Mouse (Mus musculus): ENCODE measurements at regions not wholly inside any gene's neighbourhood (a gene's known extent, or its start where the extent isn't known, plus 50 kb on each side); places are given as distances from the start of the nearest gene placed in this dataset.

GRCm38 (mm10) chr8:26594369-26594920 is 382.7 kb upstream of the Zfp703 start:
- Histone ChIP-seq H3K4me2 (replicated peaks) (no peak overlapping the region), H3K36me3 (no peaks in the 10 kb centered on the region), H3K4me3 (no peak overlapping the region), H3K4me1 (no peaks in the 10 kb centered on the region), H3K9ac (no peak overlapping the region), H3K27me3 (no peaks in the 10 kb centered on the region), H3K9me3 (no peaks in the 10 kb centered on the region), H3K27ac (no peak overlapping the region)
- 69% methylated on average over 11 of the region's 11 CpGs for WGBS
- no peak for ATAC-seq (ENCODE audit: insufficient number of reproducible peaks, insufficient read depth, low FRiP score, low TSS enrichment)

- Histone ChIP-seq H3K36me3 (no peaks in the 10 kb centered on the region), H3K4me2 (replicated peaks) (no peak overlapping the region)
Observed at GRCm38 (mm10) chr8:26595431-26596018, 381.6 kb upstream of the Zfp703 start.

GRCm38 (mm10) chr8:26596665-26597362 is 380.3 kb upstream of the Zfp703 start:
- H3K27ac ChIP-seq, result no peak overlapping the region
- WGBS, result 61% methylated on average over 7 of the region's 7 CpGs
- H3K4me3 ChIP-seq, result no peak overlapping the region
- H3K4me1 ChIP-seq, result no peaks in the 10 kb centered on the region
- H3K27me3 ChIP-seq, result no peaks in the 10 kb centered on the region
- H3K36me3 ChIP-seq, result no peaks in the 10 kb centered on the region
- no peak for ATAC-seq (ENCODE audit: insufficient number of reproducible peaks, insufficient read depth, low FRiP score, low TSS enrichment)
- H3K9ac ChIP-seq, result no peak overlapping the region
- H3K4me2 ChIP-seq (replicated peaks), result no peak overlapping the region
- H3K9me3 ChIP-seq, result no peaks in the 10 kb centered on the region

More at GRCm38 (mm10) chr8:26595431-26596018, 381.6 kb upstream of the Zfp703 start:
- Histone ChIP-seq H3K4me1 (no peaks in the 10 kb centered on the region), H3K9ac (no peak overlapping the region), H3K4me3 (no peak overlapping the region), H3K27me3 (no peaks in the 10 kb centered on the region), H3K27ac (no peak overlapping the region; the same call in 1 of the 2 replicates), H3K9me3 (no peaks in the 10 kb centered on the region)
- 73% methylated on average over 13 of the region's 13 CpGs for WGBS
- no peak for ATAC-seq (ENCODE audit: insufficient number of reproducible peaks, insufficient read depth, low FRiP score, low TSS enrichment)

GRCm38 (mm10) chr8:26598520-26598919 is 378.6 kb upstream of the Zfp703 start:
- ATAC-seq (ENCODE audit: insufficient number of reproducible peaks, insufficient read depth, low FRiP score, low TSS enrichment), result no peak
- no peaks in the 10 kb centered on the region for H3K4me1 ChIP-seq
- H3K36me3 ChIP-seq, result no peaks in the 10 kb centered on the region
- no peak overlapping the region for H3K27ac ChIP-seq
- no peaks in the 10 kb centered on the region for H3K27me3 ChIP-seq
- no peak overlapping the region for H3K9ac ChIP-seq
- 90% methylated on average over 8 of the region's 8 CpGs for WGBS
- no peak overlapping the region for H3K4me3 ChIP-seq
- no peak overlapping the region for H3K4me2 ChIP-seq (replicated peaks)
- H3K9me3 ChIP-seq, result no peaks in the 10 kb centered on the region

DNA sequence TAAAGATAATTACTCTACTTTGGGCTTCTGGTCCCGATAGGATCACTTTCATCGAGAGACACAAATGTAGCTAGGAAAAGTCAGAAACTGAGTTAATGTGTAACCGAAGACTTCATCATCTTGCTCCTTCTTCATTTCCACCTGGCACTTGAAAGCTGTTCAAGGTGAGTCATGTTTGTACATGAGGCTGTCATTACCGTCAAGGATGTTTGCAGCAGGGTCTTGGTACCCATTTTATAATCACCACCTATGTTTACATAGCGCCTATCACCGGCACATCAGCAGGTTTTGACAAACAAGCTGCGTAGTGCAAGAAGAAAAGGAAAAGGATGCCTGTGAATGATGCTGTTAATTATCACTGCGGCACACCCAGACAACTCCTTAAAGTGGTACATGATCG is 377.0 kb upstream of the Zfp703 start:
- no peaks in the 10 kb centered on the region for H3K4me1 ChIP-seq
- no peaks in the 10 kb centered on the region for H3K36me3 ChIP-seq
- no peak overlapping the region for H3K9ac ChIP-seq
- no peak overlapping the region for H3K4me3 ChIP-seq
- H3K9me3 ChIP-seq, result no peaks in the 10 kb centered on the region
- no peak overlapping the region for H3K27ac ChIP-seq
- no peaks in the 10 kb centered on the region for H3K27me3 ChIP-seq
- WGBS, result 92% methylated on average over 9 of the region's 9 CpGs
- no peak for ATAC-seq (ENCODE audit: insufficient number of reproducible peaks, insufficient read depth, low FRiP score, low TSS enrichment)
- H3K4me2 ChIP-seq (replicated peaks), result no peak overlapping the region

DNA sequence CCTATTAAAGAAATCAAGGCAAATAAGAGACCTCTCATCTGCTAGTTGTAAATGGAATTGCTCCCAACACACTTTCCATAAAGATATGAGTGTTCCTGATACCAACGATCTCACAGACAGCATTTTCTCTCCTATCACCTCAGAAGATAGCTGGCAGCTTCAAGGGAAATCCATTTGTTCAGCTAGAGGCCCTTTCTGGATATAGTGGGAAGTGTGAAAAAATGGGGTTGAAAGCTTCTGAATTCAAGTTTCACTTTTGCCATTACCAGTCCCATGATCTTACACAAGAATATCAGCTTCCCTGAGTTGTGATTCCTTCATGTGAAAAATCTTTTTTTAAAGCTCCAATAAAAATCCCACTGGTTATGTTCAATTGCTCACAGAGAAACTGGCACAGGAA is 369.1 kb upstream of the Zfp703 start:
- H3K4me3 ChIP-seq, result no peak overlapping the region
- H3K9ac ChIP-seq, result no peak overlapping the region
- no peaks in the 10 kb centered on the region for H3K4me1 ChIP-seq
- H3K27me3 ChIP-seq, result no peaks in the 10 kb centered on the region
- WGBS, result 93% methylated on average over 1 of the region's 1 CpGs
- H3K9me3 ChIP-seq, result no peaks in the 10 kb centered on the region
- ATAC-seq (ENCODE audit: insufficient number of reproducible peaks, insufficient read depth, low FRiP score, low TSS enrichment), result no peak
- H3K36me3 ChIP-seq, result no peaks in the 10 kb centered on the region
- no peak overlapping the region for H3K4me2 ChIP-seq (replicated peaks)
- no peak overlapping the region for H3K27ac ChIP-seq

DNA sequence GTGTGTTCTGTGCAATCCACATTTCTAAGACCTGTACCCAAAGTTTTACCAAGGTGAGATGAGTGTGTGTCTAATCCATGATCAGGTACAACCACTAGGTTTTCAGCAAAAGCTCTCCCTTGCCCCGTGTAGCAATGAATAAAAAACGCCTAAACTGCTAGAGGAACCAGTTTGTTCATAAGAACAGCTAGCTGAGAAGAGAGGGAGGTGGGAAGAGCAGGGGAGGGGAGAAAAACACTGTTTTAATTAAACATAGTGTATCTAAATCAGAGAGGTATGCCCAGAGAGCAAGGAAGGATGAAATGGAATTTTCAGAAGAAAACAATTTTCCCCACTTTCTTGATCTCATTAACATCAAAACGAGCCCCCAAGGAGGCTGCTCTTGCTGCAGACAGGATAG is 368.5 kb upstream of the Zfp703 start:
- WGBS, result 52% methylated on average over 3 of the region's 3 CpGs

DNA sequence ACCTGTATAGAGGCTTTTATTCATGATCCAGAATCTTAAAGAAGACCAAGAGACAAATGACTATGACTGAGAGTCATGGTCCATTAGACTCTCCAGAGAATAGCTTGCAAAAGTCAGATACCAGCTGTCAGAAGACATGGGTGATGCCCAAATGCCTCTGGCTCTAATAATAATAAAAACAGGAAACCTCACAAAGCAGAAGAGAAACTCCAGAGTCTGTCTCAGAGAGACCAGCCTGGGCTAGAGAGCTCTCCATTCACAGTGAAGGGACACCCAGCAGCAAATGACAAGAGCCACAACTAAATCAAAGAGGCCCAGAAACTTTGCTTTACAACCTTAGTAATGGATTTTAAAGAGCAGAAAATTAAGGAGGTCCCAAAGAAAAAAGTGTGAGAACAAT is 365.0 kb upstream of the Zfp703 start:
- H3K4me1 ChIP-seq, result no peaks in the 10 kb centered on the region
- H3K27ac ChIP-seq, result no peak overlapping the region
- H3K27me3 ChIP-seq, result no peaks in the 10 kb centered on the region
- H3K9me3 ChIP-seq, result no peaks in the 10 kb centered on the region
- H3K36me3 ChIP-seq, result no peaks in the 10 kb centered on the region
- no peak overlapping the region for H3K4me2 ChIP-seq (replicated peaks)
- no peak overlapping the region for H3K9ac ChIP-seq
- ATAC-seq (ENCODE audit: insufficient number of reproducible peaks, insufficient read depth, low FRiP score, low TSS enrichment), result no peak
- H3K4me3 ChIP-seq, result no peak overlapping the region

More for the DNA sequence above, 368.5 kb upstream of the Zfp703 start:
- Histone ChIP-seq H3K27ac (no peak overlapping the region), H3K4me3 (no peak overlapping the region), H3K4me1 (no peaks in the 10 kb centered on the region), H3K9ac (no peak overlapping the region), H3K36me3 (no peaks in the 10 kb centered on the region), H3K9me3 (no peaks in the 10 kb centered on the region), H3K4me2 (replicated peaks) (no peak overlapping the region), H3K27me3 (no peaks in the 10 kb centered on the region)
- ATAC-seq (ENCODE audit: insufficient number of reproducible peaks, insufficient read depth, low FRiP score, low TSS enrichment), result no peak

GRCm38 (mm10) chr8:26622311-26623052 is 354.6 kb upstream of the Zfp703 start:
- peak overlapping the region; percentile 23; the same call in 1 of the 2 replicates for H3K27ac ChIP-seq
- no peak for ATAC-seq (ENCODE audit: insufficient number of reproducible peaks, insufficient read depth, low FRiP score, low TSS enrichment)
- no peaks in the 10 kb centered on the region for H3K27me3 ChIP-seq
- peaks cover 27% of the 10 kb centered on the region for H3K4me1 ChIP-seq
- WGBS, result 24% methylated on average over 12 of the region's 12 CpGs
- no peak overlapping the region for H3K4me3 ChIP-seq
- 0 out of 2 replicates have a peak overlapping the region, but pooled peaks have one; percentile 12 for H3K4me2 ChIP-seq (replicated peaks)
- H3K9ac ChIP-seq, result 0 out of 2 replicates have a peak overlapping the region, but pooled peaks have one; percentile 33
- H3K9me3 ChIP-seq, result no peaks in the 10 kb centered on the region
- H3K36me3 ChIP-seq, result no peaks in the 10 kb centered on the region

GRCm38 (mm10) chr8:26626186-26626585 is 350.9 kb upstream of the Zfp703 start:
- 83% methylated on average over 14 of the region's 14 CpGs for WGBS
- Histone ChIP-seq H3K9me3 (no peaks in the 10 kb centered on the region), H3K27ac (no peak overlapping the region), H3K4me3 (no peak overlapping the region), H3K36me3 (no peaks in the 10 kb centered on the region), H3K27me3 (no peaks in the 10 kb centered on the region), H3K4me2 (replicated peaks) (no peak overlapping the region), H3K4me1 (peaks cover 35% of the 10 kb centered on the region), H3K9ac (no peak overlapping the region)
- ATAC-seq (ENCODE audit: insufficient number of reproducible peaks, insufficient read depth, low FRiP score, low TSS enrichment), result no peak

DNA sequence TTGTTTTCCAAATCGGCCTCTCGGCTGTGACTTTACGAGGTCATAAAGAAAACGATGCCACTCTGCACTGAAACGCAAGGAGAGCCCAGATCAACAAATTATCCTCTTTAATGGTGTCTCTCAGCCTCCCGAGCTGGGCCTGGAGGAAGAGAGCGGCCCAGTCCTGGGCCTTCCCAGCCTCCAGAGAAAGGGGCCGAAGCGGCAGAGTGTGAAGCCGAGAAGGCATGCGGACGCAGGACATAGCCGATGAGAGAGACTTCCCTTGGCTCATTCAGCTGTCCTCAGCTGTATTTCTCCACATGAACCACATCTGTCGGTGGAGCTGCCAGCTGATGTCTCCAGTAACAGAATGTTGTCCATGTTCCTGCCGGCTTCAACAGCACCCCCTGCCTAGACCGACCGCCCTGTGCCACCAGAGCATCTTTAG is 350.5 kb upstream of the Zfp703 start:
- Histone ChIP-seq H3K9ac (no peak overlapping the region), H3K4me3 (no peak overlapping the region), H3K4me2 (replicated peaks) (no peak overlapping the region), H3K9me3 (no peaks in the 10 kb centered on the region), H3K4me1 (peaks cover 33% of the 10 kb centered on the region), H3K27ac (peak overlapping the region; percentile 8; the same call in 1 of the 2 replicates), H3K36me3 (no peaks in the 10 kb centered on the region), H3K27me3 (no peaks in the 10 kb centered on the region)
- 62% methylated on average over 17 of the region's 17 CpGs for WGBS
- ATAC-seq (ENCODE audit: insufficient number of reproducible peaks, insufficient read depth, low FRiP score, low TSS enrichment), result no peak

All from embryonic facial prominence, embryonic 12.5 days (tissue).